In the genomic region with DNA sequence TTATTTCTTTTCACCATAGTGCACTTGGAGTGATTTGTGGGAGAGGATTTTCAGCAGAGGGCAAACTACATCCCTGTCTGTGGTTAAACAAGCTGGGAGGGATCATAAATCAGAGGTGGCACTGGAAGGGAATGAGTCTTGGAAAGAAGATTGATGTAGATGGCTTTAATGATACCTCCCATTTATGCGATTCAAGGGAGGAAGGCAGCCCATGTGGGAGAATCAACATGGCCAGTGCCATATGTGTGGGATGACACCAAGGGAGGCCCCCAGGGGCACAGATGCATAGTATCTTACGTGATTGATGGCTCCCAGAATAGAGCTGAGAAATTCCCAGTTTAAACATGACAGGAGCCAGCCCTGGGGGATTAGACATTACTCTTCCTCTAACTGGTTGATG, we compare ENCODE assay signal across 29 mouse cellular contexts. TPM values are rescaled to one million over a fixed set of nuclear protein-coding genes. Genes with fewer than 3 reads are reported as not detected.
DNase-seq lines count a peak whose midpoint lies in the region; ATAC-seq and TF ChIP-seq lines count a peak whose summit lies in the region.
"Had no signal": no experiment of that assay in that cellular context is flagged by ENCODE, and none has a peak within 500 bp of the region (broad histone marks: within the 10 kb centered on the region; RNA-seq: fewer than 3 reads in every experiment).

No protein-coding gene starts in this region.

- no peak overlapping the region for H3K4me3 ChIP-seq in hindbrain, embryonic 13.5 days
- H3K4me3 ChIP-seq in hindbrain, embryonic 14.5 days (replicated peaks; ENCODE audit: low read length), result no peak overlapping the region
- H3K4me3 ChIP-seq in neural tube, embryonic 12.5 days, result no peak overlapping the region
- no peak overlapping the region for H3K4me3 ChIP-seq in gastrocnemius, adult 2 months
- H3K4me3 ChIP-seq: embryonic facial prominence, embryonic 10.5 days; forebrain, embryonic 10.5 days; midbrain, embryonic 10.5 days; myocyte; stomach, embryonic 15.5 days had no signal

- DNase-seq in hindbrain, embryonic 14.5 days (ENCODE audit: low spot score), result no peak
- DNase-seq in 3T3-L1 (ENCODE audit: low read depth, low spot score), result peak; percentile 63
- DNase-seq in embryo, embryonic 11.5 days (ENCODE audit: low read depth, low spot score), result peak; percentile 22
- DNase-seq in frontal cortex, postnatal 25 days (ENCODE audit: low spot score in 2 of 2), result no peak
- no peak for DNase-seq in gastrocnemius, adult 2 months
- no peak for DNase-seq in adrenal gland, postnatal 4 days (ENCODE audit: low spot score in 2 of 2)
- DNase-seq: B cell, adult 2 months; cerebellum, adult 18-20 months; cerebellum, postnatal 14 days; forebrain, postnatal 0 days; gastrocnemius, postnatal 36 days; kidney, adult 18-20 months; liver, postnatal 0 days; retina, postnatal 1 day; right cerebral cortex, postnatal 4 days; thymus, postnatal 25 days had no signal

- no peaks in the 10 kb centered on the region for H3K36me3 ChIP-seq in hindbrain, embryonic 13.5 days
- H3K36me3 ChIP-seq in hindbrain, embryonic 14.5 days (replicated peaks; ENCODE audit: control insufficient read depth, insufficient read depth), result no peaks in the 10 kb centered on the region
- no peaks in the 10 kb centered on the region for H3K36me3 ChIP-seq in neural tube, embryonic 12.5 days
- H3K36me3 ChIP-seq: embryonic facial prominence, embryonic 10.5 days; forebrain, embryonic 10.5 days; G1E; midbrain, embryonic 10.5 days; stomach, embryonic 15.5 days had no signal

- H3K9me3 ChIP-seq in hindbrain, embryonic 13.5 days, result no peaks in the 10 kb centered on the region
- no peaks in the 10 kb centered on the region for H3K9me3 ChIP-seq in hindbrain, embryonic 14.5 days (ENCODE audit: control insufficient read depth, low read length)
- no peaks in the 10 kb centered on the region for H3K9me3 ChIP-seq in neural tube, embryonic 12.5 days
- H3K9me3 ChIP-seq: embryonic facial prominence, embryonic 10.5 days; forebrain, embryonic 10.5 days; G1E; midbrain, embryonic 10.5 days; stomach, embryonic 15.5 days had no signal

- intact Hi-C loops in gastrocnemius, adult 2 months (cut with DNase I), result no loop called here

- TF ChIP-seq CTCF in gastrocnemius, adult 2 months (IDR thresholded peaks at IDR 0.05), result no peak

- H3K4me2 ChIP-seq in hindbrain, embryonic 13.5 days, result no peak overlapping the region
- H3K4me2 ChIP-seq in hindbrain, embryonic 14.5 days (replicated peaks), result no peak overlapping the region
- no peak overlapping the region for H3K4me2 ChIP-seq in neural tube, embryonic 12.5 days (replicated peaks)
- H3K4me2 ChIP-seq: stomach, embryonic 15.5 days had no signal

- H3K27ac ChIP-seq in hindbrain, embryonic 13.5 days, result no peak overlapping the region
- no peak overlapping the region for H3K27ac ChIP-seq in hindbrain, embryonic 14.5 days
- no peak overlapping the region for H3K27ac ChIP-seq in neural tube, embryonic 12.5 days
- H3K27ac ChIP-seq in gastrocnemius, adult 2 months, result no peak overlapping the region
- H3K27ac ChIP-seq: embryonic facial prominence, embryonic 10.5 days; forebrain, embryonic 10.5 days; macrophage; midbrain, embryonic 10.5 days; stomach, embryonic 15.5 days had no signal

- H3K27me3 ChIP-seq in hindbrain, embryonic 13.5 days, result no peaks in the 10 kb centered on the region
- H3K27me3 ChIP-seq in hindbrain, embryonic 14.5 days (ENCODE audit: control insufficient read depth, insufficient read depth, low read length), result no peaks in the 10 kb centered on the region
- no peaks in the 10 kb centered on the region for H3K27me3 ChIP-seq in neural tube, embryonic 12.5 days (replicated peaks)
- H3K27me3 ChIP-seq: CH12.LX; Patski; stomach, embryonic 15.5 days had no signal

- H3K9ac ChIP-seq in hindbrain, embryonic 13.5 days, result no peak overlapping the region
- H3K9ac ChIP-seq in hindbrain, embryonic 14.5 days, result no peak overlapping the region
- no peak overlapping the region for H3K9ac ChIP-seq in neural tube, embryonic 12.5 days
- H3K9ac ChIP-seq: forebrain, postnatal 0 days; liver, postnatal 0 days; stomach, embryonic 15.5 days had no signal

- ATAC-seq in hindbrain, embryonic 13.5 days (ENCODE audit: low FRiP score), result peak; percentile 65; the same call in 1 of the 2 replicates
- ATAC-seq in hindbrain, embryonic 14.5 days (ENCODE audit: low FRiP score), result no peak
- peak; percentile 91 for ATAC-seq in neural tube, embryonic 12.5 days (ENCODE audit: low FRiP score, low read depth)
- ATAC-seq: forebrain, postnatal 0 days; liver, postnatal 0 days; lung, postnatal 0 days; midbrain, embryonic 16.5 days; Patski had no signal

- WGBS in hindbrain, embryonic 13.5 days, result 45% methylated on average over 2 of the region's 2 CpGs
- WGBS in hindbrain, embryonic 14.5 days, result 49% methylated on average over 2 of the region's 2 CpGs
- 44% methylated on average over 2 of the region's 2 CpGs for WGBS in neural tube, embryonic 12.5 days

- peaks cover 3% of the 10 kb centered on the region; the same call in 1 of the 2 replicates for H3K4me1 ChIP-seq in hindbrain, embryonic 13.5 days (replicated peaks)
- H3K4me1 ChIP-seq in hindbrain, embryonic 14.5 days (replicated peaks; ENCODE audit: control insufficient read depth, insufficient read depth, low read length), result no peaks in the 10 kb centered on the region
- H3K4me1 ChIP-seq in neural tube, embryonic 12.5 days, result no peaks in the 10 kb centered on the region
- H3K4me1 ChIP-seq: embryonic facial prominence, embryonic 10.5 days; stomach, embryonic 15.5 days had no signal

RNA-seq across cellular contexts. Expression of a gene that starts 48.0 kb away (rescaled TPM):
- polyA plus RNA-seq in hindbrain, embryonic 13.5 days (2015; fragmentation: Nextera tagmentation; extraction: Ambion mirVana), result 2.9 and 3.6 TPM in 2 replicates
- 2.4 and 2.5 TPM in 2 replicates for polyA plus RNA-seq in hindbrain, embryonic 14.5 days (2014; fragmentation: Nextera tagmentation; extraction: Ambion mirVana)
- 2.7 and 3.8 TPM in 2 replicates for polyA plus RNA-seq in neural tube, embryonic 12.5 days (2016; fragmentation: Nextera tagmentation; extraction: Ambion mirVana)
- total RNA-seq in gastrocnemius, adult 2 months (2021), result 1 to 10 TPM; 1.1 to 1.8 TPM
- 1 to 10 TPM; 6.5 to 8.1 TPM for total RNA-seq in adrenal gland, postnatal 4 days (2021)

Comparison
In these comparisons a context has a peak if more than half of its experiments do, and no peak if none do; other contexts are left out.
1. DNase-seq: peak in 3T3-L1 (single experiment) and embryo, embryonic 11.5 days (single experiment); none in hindbrain, embryonic 14.5 days (single experiment), frontal cortex, postnatal 25 days (0 of 2), gastrocnemius, adult 2 months (single experiment) and adrenal gland, postnatal 4 days (0 of 2).